Mouse (Mus musculus): ENCODE measurements around the gene Fam78a. TPM values are rescaled to one million over a fixed set of nuclear protein-coding genes. Genes with fewer than 3 reads are reported as not detected.
A peak's percentile ranks its signal among the peaks of the same experiment; 100 is the strongest.

Gene Fam78a
- total RNA-seq, 2 experiments from 2014 or later: 9.9 to 12.0 TPM

DNA sequence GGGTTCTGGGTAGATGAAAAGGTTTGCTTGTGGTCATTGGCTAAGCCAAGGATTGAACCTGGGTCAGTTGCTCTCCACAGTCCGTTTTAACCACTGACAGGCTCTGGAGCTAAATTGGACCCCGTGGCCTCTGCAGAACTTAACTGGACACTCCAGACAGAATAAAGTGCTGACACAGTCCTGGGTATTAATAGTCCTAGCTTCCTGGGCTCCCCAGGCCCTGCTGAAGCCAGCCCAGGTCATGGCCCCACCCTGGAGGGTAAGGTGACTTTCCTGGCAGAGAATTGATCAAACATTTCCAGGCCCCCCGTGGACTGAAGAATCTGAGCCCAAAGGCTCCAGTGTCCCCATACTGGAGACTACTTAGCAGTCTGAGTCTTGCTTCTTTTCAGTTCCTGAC lies 7.3 kb upstream of the Fam78a start:
- H3K27ac ChIP-seq: peak overlapping the region; percentile 93
- DNase-seq: peak; percentile 85
- peak overlapping the region; percentile 31 for H3K4me3 ChIP-seq
- intact Hi-C loops (cut with DNase I): no loop called here
- TF ChIP-seq CTCF (IDR thresholded peaks at IDR 0.05): no peak

DNA sequence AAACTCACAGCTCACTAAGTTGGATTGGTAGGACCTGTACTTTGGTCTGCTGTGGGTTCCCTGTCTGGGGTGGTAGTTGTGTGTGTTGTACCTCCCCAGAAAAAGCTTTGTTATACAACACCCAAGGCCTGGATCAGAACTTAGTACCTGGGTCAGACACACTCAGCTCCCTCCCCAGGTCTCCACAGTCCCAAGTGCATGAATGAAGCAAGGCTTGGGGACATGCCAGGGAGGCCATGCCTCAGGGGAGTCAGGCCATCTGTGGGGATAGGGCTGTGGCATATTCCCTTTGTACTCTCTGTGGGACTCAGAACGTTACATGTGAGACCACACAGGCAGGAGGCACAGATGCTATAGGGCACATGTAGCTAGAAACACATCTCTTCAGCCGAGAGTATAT lies 5.5 kb upstream of the Fam78a start:
- intact Hi-C loops (cut with DNase I): no loop called here
- no peak for TF ChIP-seq CTCF (IDR thresholded peaks at IDR 0.05)
- Histone ChIP-seq H3K27ac (peak overlapping the region; percentile 93), H3K4me3 (no peak overlapping the region; the same call in 1 of the 2 replicates)
- DNase-seq: no peak

GRCm38 (mm10) chr2:32089606-32090005 lies 4.9 kb upstream of the Fam78a start:
- H3K4me3 ChIP-seq: peak overlapping the region; percentile 60
- intact Hi-C loops (cut with DNase I): no loop called here
- no peak for TF ChIP-seq CTCF (IDR thresholded peaks at IDR 0.05)
- DNase-seq: no peak
- H3K27ac ChIP-seq: peak overlapping the region; percentile 93

GRCm38 (mm10) chr2:32088372-32088981 lies 3.8 kb upstream of the Fam78a start:
- H3K27ac ChIP-seq: peak overlapping the region; percentile 93
- H3K4me3 ChIP-seq: peak overlapping the region; percentile 69
- intact Hi-C loops (cut with DNase I): no loop called here
- TF ChIP-seq CTCF (IDR thresholded peaks at IDR 0.05): no peak
- peak; percentile 94 for DNase-seq

DNA sequence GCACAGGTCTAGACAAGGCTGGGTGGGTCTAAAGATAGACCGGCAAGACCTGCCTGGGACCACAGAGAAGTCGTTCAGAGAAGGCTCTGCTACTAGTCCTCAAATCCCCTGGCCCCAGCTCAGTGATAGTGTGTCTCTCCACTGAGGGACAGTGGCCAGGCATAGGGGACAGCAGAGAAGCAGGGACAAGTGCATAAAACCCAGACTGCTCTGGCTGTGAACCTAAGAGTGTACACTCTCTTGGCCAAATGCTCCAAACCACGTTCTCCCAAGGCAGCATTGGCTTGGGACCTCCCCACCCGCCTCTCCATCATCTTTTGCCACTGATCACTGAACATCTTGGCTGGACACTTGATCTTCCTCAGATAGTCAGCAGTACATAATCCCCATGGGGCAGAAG lies 2.9 kb upstream of the Fam78a start:
- H3K27ac ChIP-seq: peak overlapping the region; percentile 93
- intact Hi-C loops (cut with DNase I): loop anchor here (2.0 kb wide), 1 partner anchor 43 kb away; no protein-coding TSS in a partner anchor

GRCm38 (mm10) chr2:32085231-32085630 lies 574 bp upstream of the Fam78a start:
- Histone ChIP-seq H3K4me3 (no peak overlapping the region), H3K27ac (peak overlapping the region; percentile 93; the same call in 1 of the 2 replicates)
- no peak for DNase-seq
- no peak for TF ChIP-seq CTCF (IDR thresholded peaks at IDR 0.05)
- intact Hi-C loops (cut with DNase I): no loop called here

More for the DNA sequence above, 2.9 kb upstream of the Fam78a start:
- H3K4me3 ChIP-seq: peak overlapping the region; percentile 69
- TF ChIP-seq CTCF (IDR thresholded peaks at IDR 0.05): no peak
- peak; percentile 69 for DNase-seq

GRCm38 (mm10) chr2:32084872-32085199 lies 179 bp upstream of the Fam78a start:
- intact Hi-C loops (cut with DNase I): no loop called here
- DNase-seq: no peak
- Histone ChIP-seq H3K27ac (peak overlapping the region; percentile 93; the same call in 1 of the 2 replicates), H3K4me3 (peak overlapping the region; percentile 88)
- no peak for TF ChIP-seq CTCF (IDR thresholded peaks at IDR 0.05)

- peak; percentile 39 for TF ChIP-seq CTCF (IDR thresholded peaks at IDR 0.05)
- peak; percentile 79 for DNase-seq
- H3K27ac ChIP-seq: peak overlapping the region; percentile 93
- intact Hi-C loops (cut with DNase I): loop anchor here (2.0 kb wide), 1 partner anchor 39 kb away; no protein-coding TSS in a partner anchor
- H3K4me3 ChIP-seq: peak overlapping the region; percentile 88
Measured at GRCm38 (mm10) chr2:32083159-32084011, 1.3 kb downstream of the Fam78a start.

GRCm38 (mm10) chr2:32082229-32082628 lies 2.4 kb downstream of the Fam78a start:
- H3K27ac ChIP-seq: peak overlapping the region; percentile 93

DNA sequence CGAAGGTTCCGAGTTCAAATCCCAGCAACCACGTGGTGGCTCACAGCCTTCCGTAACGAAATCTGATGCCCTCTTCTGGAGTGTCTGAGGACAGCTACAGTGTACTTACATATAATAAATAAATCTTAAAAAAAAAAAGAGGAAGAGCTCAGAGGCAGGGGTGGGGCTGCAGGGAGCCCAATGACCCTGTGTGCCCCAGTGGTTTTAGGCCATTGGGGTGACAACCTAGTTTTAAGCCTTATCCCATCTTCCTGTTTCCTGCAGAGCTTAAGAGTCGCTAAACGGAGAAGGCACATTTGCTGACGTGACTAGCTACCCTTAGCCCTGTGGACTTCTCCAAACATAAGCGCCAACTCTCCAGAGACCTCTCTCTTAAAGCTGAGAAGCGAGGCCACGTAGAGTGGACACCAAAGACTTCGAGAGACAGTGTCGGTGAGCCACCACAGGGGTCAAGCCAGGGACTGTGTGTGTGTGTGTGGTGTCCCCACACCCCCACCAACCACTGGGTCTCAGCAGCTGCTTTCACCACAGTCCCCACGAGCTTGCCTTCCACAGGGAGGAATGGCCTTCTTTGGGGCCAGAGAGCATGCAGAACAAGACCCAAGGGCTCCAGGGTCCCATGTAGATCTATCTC lies 3.2 kb downstream of the Fam78a start:
- Histone ChIP-seq H3K4me3 (peak overlapping the region; percentile 88), H3K27ac (peak overlapping the region; percentile 93)
- intact Hi-C loops (cut with DNase I): no loop called here
- no peak for TF ChIP-seq CTCF (IDR thresholded peaks at IDR 0.05)
- no peak for DNase-seq

More at GRCm38 (mm10) chr2:32082229-32082628, 2.4 kb downstream of the Fam78a start:
- no peak for DNase-seq
- TF ChIP-seq CTCF (IDR thresholded peaks at IDR 0.05): no peak
- peak overlapping the region; percentile 88 for H3K4me3 ChIP-seq
- intact Hi-C loops (cut with DNase I): loop anchor here (2.0 kb wide), 1 partner anchor 37 kb away; no protein-coding TSS in a partner anchor

GRCm38 (mm10) chr2:32080681-32081080 lies 4.0 kb downstream of the Fam78a start:
- H3K27ac ChIP-seq: peak overlapping the region; percentile 93
- DNase-seq: no peak
- intact Hi-C loops (cut with DNase I): no loop called here
- H3K4me3 ChIP-seq: peak overlapping the region; percentile 88
- no peak for TF ChIP-seq CTCF (IDR thresholded peaks at IDR 0.05)

DNA sequence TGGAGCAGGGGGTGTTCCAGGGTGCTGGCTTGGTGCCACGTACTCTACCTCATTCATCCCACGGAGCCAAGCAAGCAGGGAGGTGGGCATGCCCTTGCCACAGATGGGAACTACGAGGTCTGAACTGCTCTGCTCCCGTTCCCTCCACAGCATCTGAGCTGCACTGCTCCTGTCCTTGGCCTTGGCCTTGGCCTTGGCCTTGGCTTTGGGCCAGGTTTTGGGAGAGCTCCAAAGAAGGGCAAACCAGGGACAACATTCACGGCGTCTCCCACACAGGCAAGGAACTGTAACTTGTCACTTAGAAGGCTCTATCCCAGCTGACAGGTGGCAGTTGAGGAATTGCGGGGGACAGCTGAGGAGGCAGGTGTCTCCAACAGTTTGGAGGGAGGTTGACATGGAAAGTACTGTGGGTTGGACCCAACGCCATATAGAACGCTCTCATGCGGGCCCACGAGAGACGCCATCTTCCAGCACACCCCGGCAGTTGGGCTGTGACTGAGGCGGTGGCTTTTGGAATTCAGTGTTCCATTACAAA lies 5.4 kb downstream of the Fam78a start:
- Histone ChIP-seq H3K4me3 (no peak overlapping the region), H3K27ac (peak overlapping the region; percentile 61)
- intact Hi-C loops (cut with DNase I): no loop called here
- no peak for TF ChIP-seq CTCF (IDR thresholded peaks at IDR 0.05)
- peak; percentile 61 for DNase-seq
